Mouse (Mus musculus) limb, embryonic 14.5 days (tissue): ENCODE data around the gene Tor1a. TPM values are rescaled to one million over a fixed set of nuclear protein-coding genes. Genes with fewer than 3 reads are reported as not detected.
"Not testable (repeated sequence)": the region's sequence is repeated elsewhere in the genome, so short reads cannot be mapped to it uniquely, and the experiment has no call there.

Source experiments
- ATAC-seq: fragments of 200-750 bp; cut with Nextera tagmentation; 2 replicates; pipeline ENCODE4 v1.8.0; 2017; ENCODE audit warnings: low read depth, moderate number of reproducible peaks, moderate TSS enrichment; ENCODE audit not compliant: low FRiP score
- DNase-seq: peaks from one replicate; pipeline ENCODE4 v3.0.0-alpha.2; 2015; ENCODE audit warnings: low spot score
- H3K27ac ChIP-seq: fragments of 300-500 bp; sonication (generic); replicated peaks from 2 replicates; pipeline ENCODE4 v1.5.1; 2014; ENCODE audit warnings: low read depth, mild to moderate bottlenecking, low read length, moderate library complexity, mixed read lengths
- H3K27me3 ChIP-seq: fragments of 300-500 bp; sonication (generic); 2 replicates; pipeline ENCODE4 v1.6.1; 2014; ENCODE audit warnings: low read length, mixed read lengths; ENCODE audit not compliant: control insufficient read depth, insufficient read depth
- H3K36me3 ChIP-seq: fragments of 300-500 bp; sonication (generic); 2 replicates; pipeline ENCODE4 v1.6.1; 2014; ENCODE audit warnings: mild to moderate bottlenecking, low read length, moderate library complexity, mixed read lengths; ENCODE audit not compliant: control insufficient read depth, insufficient read depth
- H3K4me1 ChIP-seq: fragments of 300-500 bp; sonication (generic); 2 replicates; pipeline ENCODE4 v1.6.1; 2014; ENCODE audit warnings: antibody characterized with exemption, low read length, mixed read lengths; ENCODE audit not compliant: control insufficient read depth, insufficient read depth
- H3K4me2 ChIP-seq: fragments of 300-500 bp; sonication (generic); replicated peaks from 2 replicates; pipeline ENCODE4 v1.6.1; 2014; ENCODE audit warnings: low read depth, mild to moderate bottlenecking, low read length, moderate library complexity; ENCODE audit not compliant: severe bottlenecking
- H3K4me3 ChIP-seq: fragments of 300-500 bp; sonication (generic); replicated peaks from 2 replicates; pipeline ENCODE4 v1.5.1; 2014; ENCODE audit warnings: low read length
- H3K9ac ChIP-seq: fragments of 300-500 bp; sonication (generic); 2 replicates; pipeline ENCODE4 v1.6.1; 2014; ENCODE audit warnings: mild to moderate bottlenecking, low read depth, low read length, moderate library complexity; ENCODE audit not compliant: severe bottlenecking
- H3K9me3 ChIP-seq: fragments of 300-500 bp; sonication (generic); 2 replicates; pipeline ENCODE4 v1.6.1; 2016; ENCODE audit warnings: low read length; ENCODE audit not compliant: control insufficient read depth
- POLR2A ChIP-seq: fragments of 200-500 bp; IDR thresholded peaks from 2 replicates; pipeline ENCODE4 v1.8.0; 2012; ENCODE audit warnings: inconsistent platforms, mild to moderate bottlenecking, moderate library complexity, borderline replicate concordance; ENCODE audit not compliant: insufficient read depth, insufficient read length; ENCODE audit errors: extremely low read depth
- WGBS: fragments of 180-500 bp; shearing (Covaris S2); extraction: QIAGEN DNeasy Blood & Tissue Kit; methylation state at CpG from one replicate; pipeline ENCODE4 v1.1.7; 2014; 5-methylcytosine and 5-hydroxymethylcytosine counted together
- polyA plus RNA-seq, 2 experiments: library from polyadenylated mRNA; depleted of rRNA in 1 of 2; stranded (reverse) in 1 of 2; unstranded in 1 of 2; fragments of >200 nt; fragmentation: Nextera tagmentation in 1 of 2; extraction: Ambion mirVana in 1 of 2; gene quantifications; 2 replicates each; pipeline versions ENCODE4 v1.2.1 to v1.2.3; 2012 to 2014

The Tor1a gene
- polyA plus RNA-seq, 2 experiments: 66.6 to 70.6 TPM

DNA sequence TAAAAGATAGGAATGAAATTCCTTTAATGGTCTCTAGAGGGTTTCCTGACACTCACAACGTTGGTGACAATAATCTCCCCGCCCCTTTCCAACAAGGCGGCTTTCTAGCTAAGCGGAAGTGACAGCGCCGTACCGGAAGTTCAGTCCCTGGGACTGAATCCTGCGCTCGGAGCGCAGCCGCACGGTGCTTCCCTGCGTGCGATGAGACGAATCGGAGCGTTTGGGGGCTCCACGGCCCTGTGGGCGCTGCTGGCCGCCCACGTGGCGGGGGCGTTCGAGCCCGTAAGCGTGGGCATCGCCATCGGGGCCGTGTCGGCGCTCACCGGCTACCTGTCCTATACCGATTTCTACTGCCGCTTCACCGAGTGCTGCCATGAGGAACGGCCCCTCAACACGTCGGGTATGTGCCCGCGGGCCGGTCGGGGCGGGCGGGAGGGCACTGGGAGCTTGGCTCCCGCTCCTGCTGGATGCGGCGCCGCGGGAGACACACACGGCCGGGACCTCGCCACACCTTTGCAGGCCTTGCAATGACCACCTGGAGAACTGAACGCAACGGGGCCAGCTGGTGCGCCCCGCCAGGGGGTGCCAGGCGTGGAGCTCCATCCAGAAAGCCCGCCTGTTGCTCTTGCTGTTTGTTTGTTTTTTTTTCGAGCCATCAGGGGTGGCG is 14.8 kb downstream of the Tor1a start, which contains the start of gene Tor1b:
TSS of gene Tor1b (plus strand) at position 136 of the 667 bp plus-strand sequence.
- Histone ChIP-seq H3K36me3 (peaks cover 28% of the 10 kb centered on the region), H3K27ac (peak within 1 kb of the TSS; percentile 83), H3K4me3 (peak within 1 kb of the TSS; percentile 86), H3K4me2 (peak within 1 kb of the TSS; percentile 63), H3K9me3 (no peaks in the 10 kb centered on the region), H3K27me3 (no peaks in the 10 kb centered on the region), H3K9ac (peak within 1 kb of the TSS; percentile 84), H3K4me1 (peaks cover 16% of the 10 kb centered on the region; the same call in 1 of the 2 replicates)
- peak; percentile 96; the same call in 1 of the 2 replicates for TF ChIP-seq POLR2A
- WGBS: under 1% methylated on average over 56 of the region's 60 CpGs
- DNase-seq: peak; percentile 95
- peak; percentile 88 for ATAC-seq

DNA sequence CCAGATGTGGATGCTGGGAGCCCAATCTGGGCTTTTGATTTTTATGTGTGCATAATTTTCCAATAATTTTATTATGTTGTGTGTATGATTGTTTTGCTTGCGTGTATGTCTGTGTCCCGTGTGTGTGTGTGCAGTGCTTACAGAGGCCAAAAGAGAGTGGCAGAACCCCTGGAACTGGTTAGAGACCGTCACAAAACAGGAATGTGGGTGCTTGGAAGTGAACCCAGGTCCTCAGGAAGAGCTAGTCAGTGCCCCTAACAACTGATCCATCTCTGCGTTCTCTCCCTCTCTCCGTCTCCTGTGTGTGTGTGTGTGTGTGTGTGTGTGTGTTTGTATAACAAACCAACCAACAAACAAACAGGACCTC is 15.3 kb downstream of the Tor1a start:
- ATAC-seq: peak; percentile 29; the same call in 1 of the 2 replicates
- Histone ChIP-seq H3K9ac (peak overlapping the region; percentile 84; the same call in 1 of the 2 replicates), H3K9me3 (no peaks in the 10 kb centered on the region), H3K4me3 (peak overlapping the region; percentile 86), H3K27me3 (no peaks in the 10 kb centered on the region), H3K36me3 (peaks cover 23% of the 10 kb centered on the region), H3K4me2 (peak overlapping the region; percentile 63), H3K27ac (peak overlapping the region; percentile 83), H3K4me1 (peaks cover 16% of the 10 kb centered on the region; the same call in 1 of the 2 replicates)
- TF ChIP-seq POLR2A: no peak
- WGBS: 36% methylated on average over 5 of the region's 5 CpGs
- no peak for DNase-seq

DNA sequence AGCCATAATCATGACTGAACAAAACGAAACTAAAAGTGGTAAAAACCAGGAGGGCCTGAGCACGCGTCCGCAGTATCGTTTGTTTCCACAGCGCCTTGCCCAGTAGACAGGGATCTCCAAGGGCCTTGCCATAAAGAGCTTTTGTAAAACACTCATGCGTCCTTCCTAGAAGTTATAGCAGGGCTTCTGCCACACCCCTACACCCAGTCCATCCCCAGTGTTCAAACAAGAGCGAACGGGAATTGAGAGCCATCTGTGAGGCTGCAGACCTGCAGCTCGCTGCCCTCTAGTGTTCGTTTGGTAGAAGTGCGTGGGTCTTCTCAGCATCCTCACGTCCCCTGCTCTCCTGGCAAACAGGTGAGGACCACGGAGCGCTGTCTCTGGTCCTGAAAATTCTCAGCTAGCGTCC is 25.1 kb downstream of the Tor1a start:
- no peaks in the 10 kb centered on the region for H3K4me1 ChIP-seq
- H3K27ac ChIP-seq: no peak overlapping the region
- no peak overlapping the region for H3K9ac ChIP-seq
- TF ChIP-seq POLR2A: no peak
- no peaks in the 10 kb centered on the region for H3K36me3 ChIP-seq
- no peaks in the 10 kb centered on the region for H3K9me3 ChIP-seq
- 30% methylated on average over 16 of the region's 16 CpGs for WGBS
- H3K27me3 ChIP-seq: no peaks in the 10 kb centered on the region
- ATAC-seq (peak; percentile 68; the same call in 1 of the 2 replicates), DNase-seq (peak; percentile 86)
- peak overlapping the region; percentile 10 for H3K4me3 ChIP-seq
- H3K4me2 ChIP-seq: peak overlapping the region; percentile 29; the same call in 1 of the 2 replicates

DNA sequence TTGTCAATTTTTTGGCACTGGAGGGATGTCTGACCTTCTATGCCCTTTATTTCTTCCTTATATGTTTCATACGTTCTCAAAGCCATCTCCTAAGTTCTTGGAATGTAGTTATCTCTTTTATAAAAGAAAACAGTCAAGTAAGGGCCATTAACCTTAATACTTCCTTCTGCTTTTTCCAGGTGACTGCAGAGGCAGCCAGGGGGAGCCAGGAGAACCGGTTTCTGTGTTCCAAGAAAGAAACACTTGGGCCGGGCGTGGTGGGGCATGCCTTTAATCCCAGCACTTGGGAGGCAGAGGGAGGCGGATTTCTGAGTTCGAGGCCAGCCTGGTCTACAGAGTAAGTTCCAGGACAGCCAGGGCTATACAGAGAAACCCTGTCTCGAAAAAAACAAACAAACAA is 25.6 kb downstream of the Tor1a start:
- WGBS: 45% methylated on average over 7 of the region's 7 CpGs

DNA sequence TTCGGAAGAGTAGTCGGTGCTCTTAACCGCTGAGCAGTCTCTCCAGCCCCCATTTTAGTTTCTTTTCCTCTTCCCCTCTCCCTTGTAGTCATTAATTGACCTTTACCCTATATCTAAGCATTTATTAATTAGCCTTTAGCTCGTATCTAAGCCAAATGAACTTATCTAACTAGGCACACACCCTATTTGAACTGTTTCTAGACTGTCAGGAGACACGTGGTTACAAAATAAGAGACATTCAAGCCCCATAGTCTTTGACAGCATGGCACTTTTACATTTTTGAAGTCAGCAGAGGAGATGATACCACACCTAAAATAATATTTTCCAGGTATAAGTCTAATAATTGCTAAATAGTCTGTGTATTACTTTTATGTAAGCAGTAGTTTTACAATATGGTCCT is 26.1 kb downstream of the Tor1a start:
- DNase-seq (no peak), ATAC-seq (no peak)
- WGBS: 88% methylated on average over 5 of the region's 5 CpGs
- Histone ChIP-seq H3K9ac (no peak overlapping the region), H3K9me3 (no peaks in the 10 kb centered on the region), H3K27ac (no peak overlapping the region), H3K27me3 (no peaks in the 10 kb centered on the region), H3K36me3 (no peaks in the 10 kb centered on the region), H3K4me2 (no peak overlapping the region), H3K4me3 (no peak overlapping the region), H3K4me1 (no peaks in the 10 kb centered on the region)
- TF ChIP-seq POLR2A: no peak

More for the DNA sequence above, 25.6 kb downstream of the Tor1a start:
- not testable (repeated sequence) for H3K27me3 ChIP-seq, H3K4me2 ChIP-seq, DNase-seq, ATAC-seq, H3K4me3 ChIP-seq, H3K9me3 ChIP-seq, H3K27ac ChIP-seq, H3K36me3 ChIP-seq, H3K4me1 ChIP-seq, H3K9ac ChIP-seq
